Mouse (Mus musculus): ENCODE measurements at regions not wholly inside any gene's neighbourhood (a gene's known extent, or its start where the extent isn't known, plus 50 kb on each side); places are given as distances from the start of the nearest gene placed in this dataset.

- Histone ChIP-seq H3K9me3 (no peaks in the 10 kb centered on the region), H3K27me3 (0 out of 2 replicates have a peak, but pooled peaks cover 4% of the 10 kb centered on the region), H3K4me1 (no peaks in the 10 kb centered on the region), H3K36me3 (no peaks in the 10 kb centered on the region), H3K9ac (replicated peaks) (no peak overlapping the region), H3K27ac (replicated peaks) (no peak overlapping the region), H3K4me2 (replicated peaks) (no peak overlapping the region), H3K4me3 (no peak overlapping the region)
- WGBS, result 92% methylated on average over 7 of the region's 7 CpGs
- ATAC-seq (ENCODE audit: low FRiP score, low read depth), result no peak
Measured at GRCm38 (mm10) chr7:68833517-68833916, 84.5 kb upstream of the Arrdc4 start.

GRCm38 (mm10) chr7:68829861-68830260, 80.8 kb upstream of the Arrdc4 start:
- peak; percentile 85 for ATAC-seq (ENCODE audit: low FRiP score, low read depth)
- no peak overlapping the region for H3K27ac ChIP-seq (replicated peaks)
- no peak overlapping the region for H3K4me2 ChIP-seq (replicated peaks)
- no peaks in the 10 kb centered on the region for H3K36me3 ChIP-seq
- WGBS, result 17% methylated on average over 8 of the region's 8 CpGs
- no peak overlapping the region for H3K4me3 ChIP-seq
- H3K9me3 ChIP-seq, result no peaks in the 10 kb centered on the region
- no peaks in the 10 kb centered on the region for H3K4me1 ChIP-seq
- no peak overlapping the region for H3K9ac ChIP-seq (replicated peaks)
- H3K27me3 ChIP-seq, result peaks cover 13% of the 10 kb centered on the region; the same call in 1 of the 2 replicates

- no peak for ATAC-seq (ENCODE audit: low FRiP score, low read depth)
- WGBS, result 82% methylated on average over 2 of the region's 2 CpGs
- Histone ChIP-seq H3K27me3 (peaks cover 19% of the 10 kb centered on the region), H3K9me3 (no peaks in the 10 kb centered on the region), H3K27ac (replicated peaks) (no peak overlapping the region), H3K4me2 (replicated peaks) (no peak overlapping the region), H3K36me3 (no peaks in the 10 kb centered on the region), H3K4me3 (no peak overlapping the region), H3K9ac (replicated peaks) (no peak overlapping the region), H3K4me1 (no peaks in the 10 kb centered on the region)
Measured at GRCm38 (mm10) chr7:68824399-68824798, 75.4 kb upstream of the Arrdc4 start.

GRCm38 (mm10) chr7:68823646-68824045, 74.6 kb upstream of the Arrdc4 start:
- no peaks in the 10 kb centered on the region for H3K9me3 ChIP-seq
- no peak overlapping the region for H3K4me2 ChIP-seq (replicated peaks)
- no peak overlapping the region for H3K27ac ChIP-seq (replicated peaks)
- peaks cover 19% of the 10 kb centered on the region for H3K27me3 ChIP-seq
- H3K4me1 ChIP-seq, result no peaks in the 10 kb centered on the region
- 77% methylated on average over 2 of the region's 2 CpGs for WGBS
- no peak for ATAC-seq (ENCODE audit: low FRiP score, low read depth)
- H3K4me3 ChIP-seq, result no peak overlapping the region
- H3K36me3 ChIP-seq, result no peaks in the 10 kb centered on the region
- no peak overlapping the region for H3K9ac ChIP-seq (replicated peaks)

GRCm38 (mm10) chr7:68823189-68823588, 74.1 kb upstream of the Arrdc4 start:
- Histone ChIP-seq H3K4me1 (no peaks in the 10 kb centered on the region), H3K4me2 (replicated peaks) (no peak overlapping the region), H3K9me3 (no peaks in the 10 kb centered on the region), H3K9ac (replicated peaks) (no peak overlapping the region), H3K36me3 (no peaks in the 10 kb centered on the region), H3K4me3 (no peak overlapping the region), H3K27ac (replicated peaks) (no peak overlapping the region), H3K27me3 (peaks cover 19% of the 10 kb centered on the region)
- peak; percentile 58; the same call in 1 of the 2 replicates for ATAC-seq (ENCODE audit: low FRiP score, low read depth)
- WGBS, result 3% methylated on average over 7 of the region's 7 CpGs

GRCm38 (mm10) chr7:68814823-68815666, 66.0 kb upstream of the Arrdc4 start:
- WGBS, result 90% methylated on average over 15 of the region's 15 CpGs
- no peak for ATAC-seq (ENCODE audit: low FRiP score, low read depth)

GRCm38 (mm10) chr7:68809782-68810181, 60.7 kb upstream of the Arrdc4 start:
- Histone ChIP-seq H3K4me2 (replicated peaks) (0 out of 2 replicates have a peak overlapping the region, but pooled peaks have one; percentile 10), H3K27ac (replicated peaks) (no peak overlapping the region), H3K4me1 (no peaks in the 10 kb centered on the region; the same call in 1 of the 2 replicates), H3K9me3 (no peaks in the 10 kb centered on the region), H3K36me3 (no peaks in the 10 kb centered on the region), H3K4me3 (no peak overlapping the region), H3K27me3 (0 out of 2 replicates have a peak, but pooled peaks cover 5% of the 10 kb centered on the region), H3K9ac (replicated peaks) (no peak overlapping the region)
- 44% methylated on average over 8 of the region's 8 CpGs for WGBS
- no peak for ATAC-seq (ENCODE audit: low FRiP score, low read depth)

More at GRCm38 (mm10) chr7:68814823-68815666, 66.0 kb upstream of the Arrdc4 start:
- no peak overlapping the region for H3K9ac ChIP-seq (replicated peaks)
- no peaks in the 10 kb centered on the region for H3K36me3 ChIP-seq
- H3K9me3 ChIP-seq, result no peaks in the 10 kb centered on the region
- H3K4me3 ChIP-seq, result no peak overlapping the region
- H3K4me2 ChIP-seq (replicated peaks), result no peak overlapping the region
- no peak overlapping the region for H3K27ac ChIP-seq (replicated peaks)
- 0 out of 2 replicates have a peak, but pooled peaks cover 5% of the 10 kb centered on the region for H3K27me3 ChIP-seq
- no peaks in the 10 kb centered on the region for H3K4me1 ChIP-seq

Measured in midbrain, embryonic 12.5 days (tissue).